Mouse (Mus musculus) testis, adult 2 months (tissue): ENCODE data around the gene Mipol1. TPM values are rescaled to one million over a fixed set of nuclear protein-coding genes. Genes with fewer than 3 reads are reported as not detected.

Experiments
- H3K27ac ChIP-seq: fragments of 200-500 bp; 2 replicates; pipeline ENCODE4 v1.5.1; 2012; ENCODE audit warnings: low read depth, low read length; ENCODE audit not compliant: control insufficient read depth, insufficient read depth
- H3K27me3 ChIP-seq: fragments of 200-500 bp; 2 replicates; pipeline ENCODE4 v1.6.1; 2012; ENCODE audit warnings: mild to moderate bottlenecking, low read length, moderate library complexity; ENCODE audit not compliant: control insufficient read depth, insufficient read depth
- H3K36me3 ChIP-seq: fragments of 200-500 bp; 2 replicates; pipeline ENCODE4 v1.6.1; 2012; ENCODE audit warnings: mild to moderate bottlenecking, low read length; ENCODE audit not compliant: control insufficient read depth, insufficient read depth
- H3K4me1 ChIP-seq: fragments of 200-500 bp; 2 replicates; pipeline ENCODE4 v1.6.1; 2012; ENCODE audit warnings: low read length; ENCODE audit not compliant: control insufficient read depth, insufficient read depth
- H3K4me3 ChIP-seq: fragments of 200-500 bp; 2 replicates; pipeline ENCODE4 v1.5.1; 2012; ENCODE audit warnings: low read depth, mild to moderate bottlenecking, low read length, moderate library complexity, mixed read lengths; ENCODE audit not compliant: control insufficient read depth
- CTCF ChIP-seq: fragments of 200-500 bp; IDR thresholded peaks from 2 replicates; pipeline ENCODE4 v1.5.1; 2012; ENCODE audit warnings: low read depth, mild to moderate bottlenecking, inconsistent platforms, low read length, moderate library complexity; ENCODE audit not compliant: control insufficient read depth, insufficient read depth, insufficient replicate concordance
- POLR2A ChIP-seq: fragments of 200-500 bp; IDR thresholded peaks from 2 replicates; pipeline ENCODE4 v1.6.1; 2012; ENCODE audit warnings: low read depth, mild to moderate bottlenecking, inconsistent platforms, low read length, moderate library complexity; ENCODE audit not compliant: control insufficient read depth
- polyA plus RNA-seq: library from polyadenylated mRNA; depleted of rRNA; stranded (reverse); fragments of >200 nt; gene quantifications from 2 replicates; pipeline ENCODE4 v1.2.3, GENCODE M21; 2012; rRNA removed

The Mipol1 gene
- polyA plus RNA-seq: 2.7 and 4.1 TPM in 2 replicates

DNA sequence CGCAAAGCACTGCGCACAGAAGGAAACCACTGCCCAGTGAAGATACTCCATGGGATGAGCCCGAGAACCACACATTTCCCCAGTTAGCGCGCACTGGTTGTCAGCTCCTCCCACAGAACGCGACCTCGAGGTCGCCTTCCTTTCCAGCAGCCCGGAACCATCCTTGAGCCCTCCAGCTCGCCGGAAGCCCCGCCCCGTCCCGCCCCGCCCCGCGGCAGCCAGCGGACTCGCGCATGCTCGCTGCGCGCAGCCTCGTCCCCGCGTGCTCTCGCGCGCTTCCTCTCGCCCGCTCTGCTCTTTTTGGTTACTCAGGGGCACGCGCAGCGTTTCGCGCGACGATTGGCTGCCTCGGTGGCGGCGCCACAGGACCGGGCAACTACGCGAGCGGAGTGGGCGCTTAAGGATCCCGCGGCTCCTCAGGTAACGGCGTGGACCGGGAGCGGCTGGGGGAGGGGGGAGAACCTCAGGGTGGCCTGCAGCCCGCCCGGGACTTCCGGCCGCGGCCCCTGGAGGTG lies at the start of gene Mipol1, which contains the start of gene Prps1l3:
Mipol1 (plus strand) TSS at position 236 of the 515 bp plus-strand sequence.
Prps1l3 (plus strand) TSS at position 221 of the 515 bp plus-strand sequence.
- Histone ChIP-seq H3K27ac (peak within 1 kb of the TSS; percentile 86), H3K4me1 (peaks cover 12% of the 10 kb centered on the region), H3K27me3 (no peaks in the 10 kb centered on the region), H3K4me3 (peak within 1 kb of the TSS; percentile 90), H3K36me3 (no peaks in the 10 kb centered on the region)
- TF ChIP-seq CTCF: no peak
- peak; percentile 78 for TF ChIP-seq POLR2A

DNA sequence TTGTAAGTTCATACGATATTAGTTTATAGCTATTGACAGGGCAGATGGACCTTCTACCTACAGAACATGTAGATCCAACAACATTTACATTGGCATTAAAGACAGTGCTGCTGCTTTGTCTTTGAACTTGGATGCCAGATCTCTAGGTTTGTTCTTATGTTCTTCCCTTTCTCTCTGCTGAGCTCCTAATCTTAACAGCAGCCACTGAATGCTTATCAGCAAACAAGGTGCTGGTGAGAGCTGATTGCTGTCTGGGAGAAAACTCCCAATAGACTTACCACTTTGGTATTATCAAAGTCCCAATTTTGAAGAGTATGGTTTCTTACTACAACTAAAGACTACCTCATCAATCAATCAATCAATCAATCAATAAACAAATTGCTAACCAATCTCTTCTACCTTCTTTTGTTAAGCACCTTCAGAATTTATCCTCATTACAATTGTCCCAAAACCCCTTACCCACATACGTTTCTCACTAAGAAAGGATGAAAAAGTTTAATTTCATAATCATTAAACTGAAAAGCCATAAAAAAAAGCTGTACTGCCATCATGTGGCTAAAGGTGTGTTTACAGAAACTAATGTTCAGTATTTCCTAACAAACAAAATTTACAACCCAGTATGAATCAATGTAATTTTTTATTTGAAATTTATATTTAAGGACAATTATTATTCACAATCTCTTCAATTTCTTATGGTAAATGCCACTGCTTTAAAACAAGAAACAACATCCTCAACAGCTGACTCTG lies 45.7 kb upstream of the Mipol1 start:
- no peaks in the 10 kb centered on the region for H3K27me3 ChIP-seq
- H3K4me3 ChIP-seq: no peak overlapping the region
- no peak overlapping the region for H3K27ac ChIP-seq
- H3K36me3 ChIP-seq: no peaks in the 10 kb centered on the region
- TF ChIP-seq CTCF (no peak), POLR2A (no peak)
- H3K4me1 ChIP-seq: no peaks in the 10 kb centered on the region

DNA sequence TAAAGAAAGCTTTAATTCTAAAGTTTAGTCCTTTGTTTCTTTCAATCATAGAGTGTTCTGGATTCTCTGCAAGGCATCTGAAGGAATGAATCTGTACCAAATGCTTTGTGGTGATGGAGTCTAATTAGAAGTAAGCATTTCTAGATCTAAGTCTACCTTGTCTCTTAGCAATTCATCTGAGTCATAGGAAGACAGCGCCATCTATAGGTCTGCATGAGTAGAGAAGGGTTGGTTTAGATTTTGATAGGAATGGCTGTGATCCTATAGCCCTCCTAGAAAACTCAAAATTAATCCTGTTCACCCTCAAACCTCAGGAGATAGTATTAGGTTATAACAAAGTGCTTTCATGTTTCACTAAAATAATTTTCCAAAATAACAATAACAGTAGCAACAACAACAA lies 44.8 kb upstream of the Mipol1 start:
- no peak overlapping the region for H3K4me3 ChIP-seq
- no peaks in the 10 kb centered on the region for H3K4me1 ChIP-seq
- H3K27ac ChIP-seq: no peak overlapping the region
- peak; percentile 15; the same call in 1 of the 2 replicates for TF ChIP-seq CTCF
- no peak for TF ChIP-seq POLR2A
- no peaks in the 10 kb centered on the region for H3K27me3 ChIP-seq
- no peaks in the 10 kb centered on the region for H3K36me3 ChIP-seq

DNA sequence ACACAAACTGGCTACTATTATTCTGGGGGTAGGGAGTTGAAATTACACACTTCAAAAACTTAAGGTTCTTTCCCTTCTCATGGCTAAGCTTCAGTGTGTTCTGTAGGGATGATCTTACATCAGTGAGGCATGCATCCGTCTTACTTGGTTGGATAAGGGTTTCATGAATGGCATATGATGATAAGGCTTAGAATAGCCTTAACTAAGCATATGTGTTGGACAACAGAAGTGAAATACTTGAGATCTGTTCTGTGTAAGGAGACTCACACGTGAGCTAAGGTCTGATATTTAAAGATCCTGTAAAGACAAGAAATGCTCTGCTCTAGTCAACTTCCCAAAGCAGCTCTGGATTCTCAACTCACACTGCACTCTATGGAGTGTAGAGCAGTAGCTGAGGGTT lies 44.1 kb upstream of the Mipol1 start:
- H3K36me3 ChIP-seq: no peaks in the 10 kb centered on the region
- no peak overlapping the region for H3K4me3 ChIP-seq
- no peak for TF ChIP-seq POLR2A
- TF ChIP-seq CTCF: no peak
- no peaks in the 10 kb centered on the region for H3K27me3 ChIP-seq
- H3K4me1 ChIP-seq: no peaks in the 10 kb centered on the region
- no peak overlapping the region for H3K27ac ChIP-seq

DNA sequence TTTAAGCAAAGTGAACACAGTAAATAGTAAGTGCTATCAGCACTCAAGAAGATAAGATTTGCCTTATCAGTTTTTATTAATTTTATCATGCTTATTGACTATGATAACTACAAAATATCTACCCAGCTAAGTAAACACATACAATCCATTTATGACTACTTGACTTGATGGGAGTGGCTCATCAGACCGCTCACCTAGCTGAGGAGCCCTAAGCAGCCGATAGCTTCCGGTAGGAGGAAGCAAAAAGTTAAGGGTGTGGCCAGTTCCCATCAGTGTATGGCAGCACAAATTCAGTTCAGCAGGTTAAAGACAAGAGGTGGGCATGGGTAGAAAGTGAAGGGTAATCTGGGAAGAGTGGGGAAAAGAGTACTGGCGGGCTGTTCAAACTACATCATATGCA lies 43.2 kb upstream of the Mipol1 start:
- Histone ChIP-seq H3K27me3 (no peaks in the 10 kb centered on the region), H3K27ac (no peak overlapping the region), H3K4me3 (no peak overlapping the region), H3K36me3 (no peaks in the 10 kb centered on the region), H3K4me1 (no peaks in the 10 kb centered on the region)
- TF ChIP-seq POLR2A (no peak), CTCF (no peak)

DNA sequence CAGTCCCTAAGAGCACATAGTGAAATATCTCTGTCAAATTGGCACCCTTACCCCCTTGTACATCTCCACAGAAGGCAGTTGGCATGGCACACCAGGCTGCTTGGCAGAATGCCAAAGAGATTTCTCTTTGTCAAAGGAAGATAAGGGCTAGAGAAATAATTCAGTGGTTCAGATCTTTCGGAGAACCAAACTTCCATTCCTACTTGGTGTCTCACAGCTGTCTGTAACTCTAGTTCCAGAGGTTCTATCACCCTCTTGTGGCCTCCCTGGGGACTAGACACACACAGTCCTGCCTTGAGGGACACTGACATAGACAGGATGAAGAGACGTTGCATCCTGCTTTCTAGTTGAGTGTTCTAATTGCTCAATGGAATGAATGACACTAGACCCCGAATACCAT lies 35.6 kb upstream of the Mipol1 start:
- Histone ChIP-seq H3K27ac (no peak overlapping the region), H3K4me1 (no peaks in the 10 kb centered on the region), H3K4me3 (no peak overlapping the region), H3K27me3 (no peaks in the 10 kb centered on the region), H3K36me3 (no peaks in the 10 kb centered on the region)
- TF ChIP-seq CTCF (no peak), POLR2A (no peak)

DNA sequence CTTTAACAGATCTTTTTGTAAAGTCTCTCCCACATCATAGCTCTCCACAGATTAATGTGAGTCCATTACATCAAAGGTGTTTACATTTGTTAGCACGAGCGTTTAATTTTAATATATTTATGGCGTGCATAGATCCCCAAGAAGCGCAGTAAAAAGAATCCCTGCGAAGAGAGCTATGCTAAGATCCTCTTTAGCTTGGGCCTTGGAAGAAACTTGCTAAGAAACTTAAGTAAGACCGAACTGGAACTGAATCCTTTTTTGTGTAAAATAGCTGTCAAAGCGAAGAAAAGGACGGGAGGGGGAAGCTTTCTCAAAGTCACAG lies 34.0 kb upstream of the Mipol1 start:
- no peaks in the 10 kb centered on the region for H3K36me3 ChIP-seq
- H3K27ac ChIP-seq: peak overlapping the region; percentile 92
- peak overlapping the region; percentile 91 for H3K4me3 ChIP-seq
- no peaks in the 10 kb centered on the region for H3K4me1 ChIP-seq
- no peak for TF ChIP-seq POLR2A
- no peak for TF ChIP-seq CTCF
- H3K27me3 ChIP-seq: no peaks in the 10 kb centered on the region

DNA sequence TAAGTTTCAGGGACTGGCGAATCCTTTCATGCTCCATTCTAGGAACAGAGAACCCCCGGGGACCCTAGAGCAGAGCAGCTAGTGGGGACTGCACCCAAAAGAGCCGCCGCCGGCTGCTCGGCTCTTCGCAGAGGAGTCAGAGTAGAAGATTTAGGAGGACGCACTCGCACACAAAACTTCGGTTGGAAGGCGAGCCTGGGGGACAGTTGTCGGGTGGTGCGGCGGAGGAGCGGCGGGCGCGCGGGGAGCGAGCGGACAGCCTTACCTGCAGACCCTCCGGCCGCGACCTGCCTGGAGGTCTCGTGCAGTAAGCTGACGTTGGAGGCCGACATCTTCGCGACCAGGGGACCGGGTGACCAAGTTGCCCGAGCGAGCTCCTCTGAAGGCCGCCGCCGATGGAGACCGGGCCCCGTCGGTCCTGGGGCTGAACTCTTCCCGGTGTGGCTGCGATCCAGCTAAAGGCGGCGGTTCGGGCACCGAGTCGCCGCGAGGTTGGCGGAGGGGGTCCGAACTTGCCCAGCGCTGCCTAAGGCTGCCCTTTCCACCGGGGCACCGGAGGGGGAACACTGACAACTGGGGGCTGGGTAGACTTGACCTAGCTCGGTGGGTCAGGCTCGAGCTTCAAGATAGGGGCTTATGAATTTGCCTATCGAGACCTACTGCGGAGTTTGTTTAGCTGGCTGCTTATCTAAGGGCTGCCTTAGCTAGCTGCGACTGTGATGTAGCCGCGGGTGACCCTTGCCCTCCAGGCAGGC lies 33.4 kb upstream of the Mipol1 start:
- Histone ChIP-seq H3K4me3 (peak overlapping the region; percentile 91), H3K27ac (peak overlapping the region; percentile 92), H3K27me3 (no peaks in the 10 kb centered on the region), H3K4me1 (no peaks in the 10 kb centered on the region), H3K36me3 (no peaks in the 10 kb centered on the region)
- no peak for TF ChIP-seq CTCF
- TF ChIP-seq POLR2A: peak; percentile 64
